Mouse (Mus musculus) myocyte (in vitro differentiated cells): ENCODE data around the gene Bcar3. TPM values are rescaled to one million over a fixed set of nuclear protein-coding genes. Genes with fewer than 3 reads are reported as not detected.
"Not testable (repeated sequence)": the region's sequence is repeated elsewhere in the genome, so short reads cannot be mapped to it uniquely, and the experiment has no call there.

Experiments used
- H3K27me3 ChIP-seq: one replicate; pipeline ENCODE4 v1.6.1; 2011; ENCODE audit not compliant: control insufficient read depth, insufficient read depth, insufficient read length
- H3K36me3 ChIP-seq: one replicate; pipeline ENCODE4 v1.6.1; 2011; ENCODE audit not compliant: control insufficient read depth, insufficient read depth
- H3K4me2 ChIP-seq: one replicate; pipeline ENCODE4 v1.6.1; 2011; ENCODE audit warnings: low read depth, control low read depth
- H3K4me3 ChIP-seq: one replicate; pipeline ENCODE4 v1.5.1; 2011; ENCODE audit warnings: mild to moderate bottlenecking, control low read depth, moderate library complexity
- H3K79me2 ChIP-seq: one replicate; pipeline ENCODE4 v1.6.1; 2011; ENCODE audit not compliant: control insufficient read depth, insufficient read depth
- H3ac ChIP-seq: one replicate; pipeline ENCODE4 v1.6.1; 2011; ENCODE audit not compliant: control insufficient read depth, insufficient read length
- E2F4 ChIP-seq: IDR thresholded peaks from one replicate; pipeline ENCODE4 v1.6.1; 2011; ENCODE audit warnings: mild to moderate bottlenecking, control low read depth, moderate library complexity; ENCODE audit not compliant: insufficient read depth
- MAX ChIP-seq: IDR thresholded peaks from one replicate; pipeline ENCODE4 v1.6.1; 2011; ENCODE audit warnings: low read depth, mild to moderate bottlenecking, control low read depth
- MYOD1 ChIP-seq, 3 experiments: IDR thresholded peaks; one replicate each; pipeline ENCODE4 v1.6.1; 2011; ENCODE audit warnings: control low read depth in 2 of 3, low read depth in 2 of 3, mild to moderate bottlenecking in 2 of 3, moderate library complexity in 1 of 3; ENCODE audit not compliant: insufficient read length in 2 of 3, control insufficient read depth in 1 of 3
- MYOG ChIP-seq, 3 experiments: IDR thresholded peaks; one replicate each; pipeline ENCODE4 v1.6.1; 2011; ENCODE audit warnings: control low read depth in 2 of 3, low read depth in 2 of 3, mild to moderate bottlenecking in 2 of 3; ENCODE audit not compliant: insufficient read length in 2 of 3, control insufficient read depth in 1 of 3, insufficient read depth in 1 of 3
- POLR2A ChIP-seq: IDR thresholded peaks from one replicate; pipeline ENCODE4 v1.6.1; 2011; ENCODE audit warnings: low read depth, mild to moderate bottlenecking, control low read depth, moderate library complexity; ENCODE audit not compliant: insufficient read length
- POLR2AphosphoS2 ChIP-seq: IDR thresholded peaks from one replicate; pipeline ENCODE4 v1.6.1; 2011; ENCODE audit warnings: low read depth, control low read depth; ENCODE audit not compliant: insufficient read length
- REST ChIP-seq: IDR thresholded peaks from one replicate; pipeline ENCODE4 v1.6.1; 2011; ENCODE audit warnings: mild to moderate bottlenecking, control low read depth, moderate library complexity; ENCODE audit not compliant: insufficient read depth, insufficient read length
- SRF ChIP-seq: IDR thresholded peaks from one replicate; pipeline ENCODE4 v1.6.1; 2011; ENCODE audit warnings: low read depth; ENCODE audit not compliant: control insufficient read depth, insufficient read length
- TCF12 ChIP-seq: IDR thresholded peaks from one replicate; pipeline ENCODE4 v1.6.1; 2011; ENCODE audit warnings: mild to moderate bottlenecking, control low read depth; ENCODE audit not compliant: poor library complexity, insufficient read depth, severe bottlenecking
- TCF3 ChIP-seq: IDR thresholded peaks from one replicate; pipeline ENCODE4 v1.6.1; 2011; ENCODE audit warnings: low read depth, control low read depth; ENCODE audit not compliant: insufficient read length
- USF1 ChIP-seq: IDR thresholded peaks from one replicate; pipeline ENCODE4 v1.6.1; 2011; ENCODE audit warnings: low read depth, mild to moderate bottlenecking, control low read depth, moderate library complexity
- polyA plus RNA-seq: library from polyadenylated mRNA; unstranded; fragments of >200 nt; fragmentation: generic; extraction: Trizol; gene quantifications from one replicate; pipeline ENCODE4 v1.2.1, GENCODE M21; 2012; ENCODE audit warnings: missing spikeins

The Bcar3 gene
- polyA plus RNA-seq, 1 experiment: 21.4 TPM

DNA sequence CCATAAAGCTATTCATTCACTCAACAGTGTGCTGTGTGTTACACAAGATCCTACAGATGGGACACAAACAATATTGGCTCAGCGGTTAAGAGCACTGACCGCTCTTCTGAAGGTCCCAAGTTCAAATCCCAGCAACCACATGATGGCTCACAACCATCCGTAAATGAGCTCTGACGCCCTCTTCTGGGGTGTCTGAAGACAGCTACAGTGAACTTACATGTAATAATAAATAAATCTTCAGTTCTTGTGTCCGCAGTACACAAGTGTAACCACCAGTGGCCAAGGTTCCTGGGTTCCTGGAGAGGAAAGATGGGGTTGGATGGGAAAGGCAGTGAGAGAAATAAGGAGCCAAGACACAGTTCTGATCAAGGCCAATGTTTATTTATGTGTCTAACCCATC is 23.9 kb upstream of the Bcar3 start:
- H3K4me2 ChIP-seq: no peak overlapping the region
- no peaks in the 10 kb centered on the region for H3K36me3 ChIP-seq
- TF ChIP-seq POLR2AphosphoS2 (no peak), SRF (no peak), TCF12 (no peak), MAX (no peak), TCF3 (no peak), REST (no peak), USF1 (no peak), MYOG (IDR thresholded peaks at IDR 0.05; ENCODE audit: control insufficient read depth in 1 of 3, insufficient read depth in 1 of 3, insufficient read length in 2 of 3, low read depth in 2 of 3) (no peak)
- H3K4me3 ChIP-seq: no peak overlapping the region
- peaks cover 8% of the 10 kb centered on the region for H3K79me2 ChIP-seq
- H3K27me3 ChIP-seq: no peaks in the 10 kb centered on the region
- no peak overlapping the region for H3ac ChIP-seq

DNA sequence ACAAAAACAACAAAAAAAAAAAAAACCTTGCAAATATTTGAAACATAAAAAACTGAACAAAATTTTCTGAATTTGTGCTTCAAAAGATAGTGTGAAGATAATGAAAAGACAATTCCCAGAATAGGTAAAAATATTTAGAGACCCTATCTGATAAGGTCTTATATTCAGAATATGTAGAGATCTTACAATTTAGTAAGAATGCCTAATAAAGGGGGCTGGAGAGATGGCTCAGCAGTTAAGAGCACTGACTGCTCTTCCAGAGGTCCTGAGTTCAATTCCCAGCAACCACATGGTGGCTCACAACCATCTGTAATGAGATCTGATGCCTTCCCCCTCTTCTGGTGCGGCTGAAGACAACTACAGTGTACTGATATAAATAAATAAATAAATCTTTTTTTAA is 21.4 kb upstream of the Bcar3 start:
- not testable (repeated sequence) for H3K27me3 ChIP-seq, H3K4me2 ChIP-seq, H3ac ChIP-seq, H3K4me3 ChIP-seq, H3K36me3 ChIP-seq
- peaks cover 34% of the 10 kb centered on the region for H3K79me2 ChIP-seq

DNA sequence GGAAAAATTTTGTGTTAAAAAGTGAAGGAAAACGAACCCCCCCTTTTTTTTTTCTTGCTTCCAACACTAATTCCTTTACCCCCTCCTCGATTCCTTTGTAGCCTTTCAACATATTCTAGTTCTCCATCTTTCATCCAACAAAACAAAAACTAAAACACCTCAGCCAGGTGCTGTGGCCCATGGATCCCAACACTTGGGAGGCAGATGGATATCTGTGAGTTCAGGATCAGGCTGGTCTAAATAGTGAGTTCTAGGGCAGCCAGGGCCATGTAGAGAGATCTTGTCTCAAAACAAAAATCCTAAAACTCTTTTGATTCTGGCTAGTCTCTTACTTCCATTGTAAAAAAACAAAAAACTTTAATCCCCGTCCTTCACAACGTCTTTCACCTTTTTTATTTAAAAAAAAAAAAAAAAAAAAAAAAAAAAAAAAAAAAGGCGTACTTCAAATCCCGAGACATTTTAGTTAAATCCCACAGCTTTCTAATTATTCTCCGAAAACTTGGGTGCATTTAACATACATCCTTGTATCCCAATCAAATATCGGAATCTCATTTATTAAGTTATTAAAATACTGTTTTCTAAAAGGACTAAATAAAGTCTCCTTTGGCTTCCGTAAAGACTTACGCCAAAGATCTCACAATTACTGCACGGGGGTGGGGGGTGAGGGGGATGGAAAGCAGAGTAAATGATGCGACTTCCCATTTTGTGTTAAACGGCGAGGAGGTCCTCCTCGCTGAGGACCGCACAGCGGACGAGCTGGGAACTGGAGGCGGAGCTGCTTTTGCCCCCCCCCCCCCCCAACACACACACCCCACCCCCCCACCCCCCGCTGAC is 20.3 kb upstream of the Bcar3 start:
- TF ChIP-seq E2F4 (no peak), POLR2A (peak; percentile 17), SRF (no peak), USF1 (no peak)

DNA sequence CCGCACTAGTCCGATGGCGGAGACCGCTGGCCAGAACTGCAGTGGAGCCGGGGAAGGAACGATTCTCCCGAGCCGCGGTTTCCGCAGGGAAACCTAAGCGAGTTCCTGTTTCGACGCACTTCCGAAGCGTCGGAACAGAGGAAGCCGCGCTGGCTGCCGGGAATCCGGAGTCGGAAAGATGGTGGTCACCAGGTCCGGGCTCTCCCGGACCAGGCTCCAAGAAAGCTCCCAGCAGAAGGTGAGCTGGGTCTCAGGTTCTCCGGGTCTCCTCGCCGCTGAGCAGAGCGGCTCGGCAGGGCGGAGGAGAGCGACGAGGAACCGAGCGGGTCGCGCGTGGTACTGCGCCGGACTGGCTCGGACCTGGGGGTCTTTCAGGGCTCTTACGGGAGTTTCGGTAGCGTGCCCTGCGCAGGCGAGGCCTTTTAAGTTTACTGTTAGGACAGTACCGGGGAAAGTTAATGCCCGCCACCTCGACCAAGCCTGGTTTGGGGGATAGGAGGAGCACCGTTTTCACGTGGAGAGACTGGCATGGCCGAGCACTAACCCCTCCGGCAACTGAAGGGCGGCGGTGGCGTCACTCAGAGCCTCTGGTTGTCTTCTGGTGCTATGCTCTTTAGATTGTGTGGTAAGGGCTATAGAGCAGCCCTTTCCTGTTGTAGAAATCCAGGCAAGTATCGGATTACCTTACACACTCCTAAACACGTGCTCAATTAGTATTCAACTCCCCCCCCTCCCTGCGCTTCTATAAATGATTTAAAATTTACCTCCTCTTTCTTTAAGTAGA is 19.5 kb upstream of the Bcar3 start, which contains the start of gene Dnttip2:
Dnttip2 (plus strand) TSS at position 148 of the 784 bp plus-strand sequence.
- Histone ChIP-seq H3ac (peak within 1 kb of the TSS; percentile 4), H3K36me3 (peaks cover 21% of the 10 kb centered on the region), H3K79me2 (peaks cover 36% of the 10 kb centered on the region), H3K4me2 (peak within 1 kb of the TSS; percentile 79), H3K4me3 (peak within 1 kb of the TSS; percentile 94), H3K27me3 (no peaks in the 10 kb centered on the region)
- TF ChIP-seq REST (no peak), E2F4 (no peak), MYOG (IDR thresholded peaks at IDR 0.05; ENCODE audit: control insufficient read depth in 1 of 3, insufficient read depth in 1 of 3, insufficient read length in 2 of 3, low read depth in 2 of 3) (peak in 1 of 3 experiments; percentile 37), POLR2A (peak; percentile 50), MAX (no peak), MYOD1 (IDR thresholded peaks at IDR 0.05; ENCODE audit: control insufficient read depth in 1 of 3, insufficient read length in 2 of 3, low read depth in 2 of 3) (no peak), POLR2AphosphoS2 (peak; percentile 65), TCF3 (no peak), SRF (peak; percentile 33)

More for the DNA sequence above, 20.3 kb upstream of the Bcar3 start:
- Histone ChIP-seq H3K4me3 (peak overlapping the region; percentile 94), H3K79me2 (peaks cover 36% of the 10 kb centered on the region), H3K36me3 (peaks cover 16% of the 10 kb centered on the region), H3K4me2 (peak overlapping the region; percentile 74), H3ac (peak overlapping the region; percentile 4), H3K27me3 (no peaks in the 10 kb centered on the region)

DNA sequence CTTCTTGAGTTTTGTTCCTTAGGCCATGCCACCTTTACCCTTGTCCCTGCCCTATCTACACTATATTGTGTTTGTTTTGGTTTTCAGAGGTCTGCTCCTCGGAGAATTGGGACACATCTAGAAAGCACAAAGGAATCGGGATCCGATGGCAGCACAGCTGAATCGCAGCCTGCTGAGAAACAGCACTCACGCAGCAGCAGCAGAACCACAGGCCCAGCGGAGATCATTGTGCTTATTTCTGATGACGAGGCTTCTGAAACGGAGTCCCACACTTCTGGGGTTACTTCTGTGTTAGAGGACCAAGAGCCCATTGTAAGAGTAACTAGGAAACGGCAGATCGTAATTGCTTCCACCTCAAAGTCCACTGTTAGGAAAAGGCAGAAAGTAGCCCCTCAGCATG is 18.8 kb upstream of the Bcar3 start:
- H3ac ChIP-seq: peak overlapping the region; percentile 4
- H3K4me2 ChIP-seq: peak overlapping the region; percentile 79
- H3K79me2 ChIP-seq: peaks cover 36% of the 10 kb centered on the region
- TF ChIP-seq POLR2A (no peak), REST (no peak), USF1 (no peak), SRF (no peak)
- H3K4me3 ChIP-seq: peak overlapping the region; percentile 94
- peaks cover 28% of the 10 kb centered on the region for H3K36me3 ChIP-seq
- no peaks in the 10 kb centered on the region for H3K27me3 ChIP-seq
